Mouse (Mus musculus) heart, postnatal 4 days (tissue): Measurements from ENCODE around the gene Slc34a2. TPM values are rescaled to one million over a fixed set of nuclear protein-coding genes. Genes with fewer than 3 reads are reported as not detected.

ENCODE experiments used
- DNase-seq: peaks from one replicate; pipeline ENCODE4 v3.0.0; 2021
- total RNA-seq, 2 experiments: library from RNA; stranded (reverse); gene quantifications; 2 replicates each; pipeline ENCODE4 v1.2.3; 2021

The Slc34a2 gene
- under 1 TPM; 0.07 to 0.29 TPM for total RNA-seq

DNA sequence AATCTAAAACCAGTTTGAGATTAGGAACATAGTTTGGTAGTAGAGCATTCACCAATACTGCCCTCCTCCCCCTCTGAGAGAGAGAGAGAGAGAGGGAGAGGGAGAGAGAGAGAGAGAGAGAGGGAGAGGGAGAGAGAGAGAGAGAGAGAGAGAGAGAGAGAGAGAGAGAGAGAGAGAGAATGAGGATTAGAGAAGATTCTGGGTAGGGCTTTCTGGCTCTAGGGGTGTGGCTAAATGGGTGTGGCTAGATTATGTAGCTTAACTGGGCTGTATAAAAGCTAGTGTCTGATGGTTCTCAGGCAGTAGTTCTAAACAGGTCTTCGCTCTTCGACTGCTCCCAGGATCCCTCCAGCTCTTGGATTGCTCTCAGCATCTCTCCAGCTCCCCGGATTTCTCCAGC, at the start of gene Slc34a2:
Gene Slc34a2 (plus strand): TSS at position 301 of the 400 bp plus-strand sequence.
- no peak for DNase-seq

- DNase-seq: no peak
Observed at GRCm38 (mm10) chr5:52990687-52991341, 47.1 kb upstream of the Slc34a2 start.

- DNase-seq: no peak
Observed at GRCm38 (mm10) chr5:52992210-52992897, 45.5 kb upstream of the Slc34a2 start.

DNA sequence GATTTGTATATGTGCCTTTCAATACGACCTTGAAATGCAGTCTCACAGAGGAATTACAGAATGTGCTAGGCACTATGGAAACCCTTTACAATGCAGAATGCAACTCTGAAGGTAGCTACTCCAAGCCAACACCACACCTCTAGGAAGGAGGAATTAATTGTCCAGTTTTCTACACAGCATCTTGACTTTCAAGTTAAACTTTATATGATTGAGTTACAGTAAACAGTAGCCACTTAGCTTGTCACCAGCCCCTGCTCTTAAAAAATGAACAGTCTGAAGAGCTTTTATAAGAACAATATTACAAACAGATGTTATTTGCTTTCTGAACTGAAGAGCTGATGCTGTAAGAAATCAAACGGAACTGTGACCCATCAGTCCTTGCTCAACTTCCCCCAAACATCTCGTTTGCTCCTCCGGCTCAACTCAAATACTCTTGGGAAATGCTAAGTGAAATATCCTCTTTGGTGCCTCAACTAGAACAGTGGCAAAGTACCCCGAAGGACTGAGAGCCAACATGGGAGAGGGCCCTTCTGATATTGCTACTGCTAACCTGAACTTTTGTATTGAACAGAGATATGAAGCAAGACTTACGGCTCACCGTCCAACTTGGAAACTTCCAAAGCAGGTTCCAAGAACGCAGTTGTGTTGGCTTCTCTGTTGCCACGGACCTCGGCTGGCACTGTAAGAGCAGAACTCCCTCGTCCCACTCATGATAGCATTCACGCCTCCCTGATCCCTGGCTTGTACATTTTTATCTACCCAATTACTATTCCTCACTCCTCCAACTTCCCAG, 44.2 kb upstream of the Slc34a2 start:
- no peak for DNase-seq

DNA sequence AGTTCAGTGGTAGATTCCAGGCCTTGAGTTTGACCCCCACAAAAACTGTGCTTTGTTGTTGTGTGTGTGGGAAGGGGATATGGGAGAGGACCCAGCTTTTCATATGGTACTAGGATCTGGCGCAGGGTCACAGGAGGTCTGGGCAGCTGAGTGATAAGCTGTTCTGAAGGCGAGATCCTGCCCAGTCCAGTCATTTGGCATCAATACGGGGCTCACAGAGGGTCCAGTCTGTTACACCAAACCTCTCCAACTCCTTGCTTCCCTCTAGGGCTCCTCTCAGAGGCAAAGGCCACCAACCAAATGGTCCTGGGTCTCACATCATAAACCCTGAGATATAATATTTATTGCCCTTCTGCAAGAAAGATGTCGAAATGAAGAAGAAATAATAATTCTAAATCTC, 42.4 kb upstream of the Slc34a2 start:
- DNase-seq: no peak

DNA sequence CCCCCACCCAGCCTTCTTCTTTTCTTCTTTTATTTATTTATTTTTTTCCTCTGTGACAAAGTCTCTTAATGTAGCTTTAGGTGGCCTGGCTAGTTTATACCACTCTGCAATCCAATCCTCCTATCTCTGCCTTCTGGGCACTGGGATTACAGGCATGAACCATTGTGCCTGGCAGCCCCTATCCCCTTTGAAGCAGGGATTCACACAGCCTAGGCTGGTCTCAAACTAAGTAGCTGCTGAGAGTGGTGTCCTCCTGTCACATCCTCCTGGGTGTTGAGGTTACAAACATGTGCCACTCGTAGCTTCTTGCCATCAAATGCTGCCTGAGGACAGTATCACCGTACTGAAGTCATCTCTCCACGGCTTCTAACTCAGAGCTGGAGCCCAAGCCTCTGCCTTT, 41.7 kb upstream of the Slc34a2 start:
- no peak for DNase-seq

GRCm38 (mm10) chr5:52996601-52997000, 41.3 kb upstream of the Slc34a2 start:
- no peak for DNase-seq

DNA sequence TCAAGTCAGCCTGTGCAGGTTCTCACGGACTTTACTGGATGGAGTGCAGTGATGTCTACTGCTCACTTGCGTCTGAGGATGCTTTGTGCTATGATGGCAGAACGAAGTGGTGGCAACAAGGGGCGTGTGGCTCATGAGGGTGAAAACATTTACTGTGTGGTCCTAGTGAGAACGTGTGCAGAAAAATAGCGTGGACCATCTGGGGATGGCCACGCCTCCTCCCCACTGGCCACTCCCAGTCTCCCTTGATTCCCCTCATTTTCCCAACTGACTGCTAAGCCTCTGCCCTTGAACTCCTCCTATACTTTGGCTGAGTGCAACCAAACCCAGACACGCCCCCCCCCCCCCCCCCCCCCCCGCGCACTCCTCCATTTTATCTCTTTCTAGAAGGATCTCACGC, 40.8 kb upstream of the Slc34a2 start:
- no peak for DNase-seq

- no peak for DNase-seq
Observed at GRCm38 (mm10) chr5:52998097-52998760, 39.7 kb upstream of the Slc34a2 start.

DNA sequence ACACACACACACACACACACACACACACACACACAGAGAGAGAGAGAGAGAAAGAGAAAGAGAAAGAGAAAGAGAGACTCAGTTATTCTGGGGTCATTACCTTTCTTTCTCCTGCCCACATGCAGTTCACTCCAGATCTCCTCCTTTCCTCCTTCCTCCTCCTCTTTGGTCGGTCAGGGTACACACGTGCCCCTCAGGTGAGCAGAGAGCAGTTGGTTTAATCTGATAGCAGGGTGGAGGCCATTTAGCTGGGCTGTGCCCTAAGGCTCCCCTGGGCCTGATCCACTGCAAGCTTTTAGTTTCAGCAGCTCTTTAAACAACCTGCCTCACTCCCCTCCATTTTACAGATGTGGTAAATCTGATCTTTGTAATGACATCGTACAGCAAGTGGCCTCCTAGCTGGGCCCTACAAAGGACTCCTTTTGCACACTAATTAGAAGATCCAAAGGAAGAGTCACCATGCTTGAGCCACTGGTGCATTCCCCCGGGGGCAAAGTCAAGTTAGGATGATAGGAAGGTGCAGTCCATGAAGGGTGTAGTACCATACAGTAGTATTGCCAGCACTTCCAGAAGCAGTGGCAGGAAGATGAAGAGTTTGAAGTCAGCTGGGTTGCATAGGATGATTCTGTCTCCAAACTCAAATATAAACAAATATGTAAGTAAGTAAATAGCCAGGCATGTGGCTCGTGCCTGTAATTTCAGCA, 37.6 kb upstream of the Slc34a2 start:
- DNase-seq: no peak

- no peak for DNase-seq
Observed at GRCm38 (mm10) chr5:53002599-53003203, 35.2 kb upstream of the Slc34a2 start.

DNA sequence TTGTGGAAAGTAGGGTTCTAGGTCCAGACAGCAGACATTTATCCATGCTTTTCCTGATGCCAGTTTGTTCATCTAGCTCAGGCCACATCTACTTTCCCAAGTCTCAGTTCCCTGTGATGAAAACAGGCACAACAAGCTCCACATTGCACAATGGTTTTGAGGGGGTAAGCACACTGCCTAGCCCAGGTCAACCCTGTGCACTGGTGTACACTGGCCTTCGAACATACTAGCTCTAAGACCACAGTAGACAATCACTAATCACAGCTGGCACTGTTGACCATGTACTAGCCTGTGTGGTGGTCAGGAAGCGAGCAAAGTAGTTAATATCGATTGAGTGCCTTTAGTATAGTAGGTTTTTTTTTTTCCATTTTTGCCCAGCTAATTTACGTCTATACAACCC, 34.4 kb upstream of the Slc34a2 start:
- DNase-seq: no peak

DNA sequence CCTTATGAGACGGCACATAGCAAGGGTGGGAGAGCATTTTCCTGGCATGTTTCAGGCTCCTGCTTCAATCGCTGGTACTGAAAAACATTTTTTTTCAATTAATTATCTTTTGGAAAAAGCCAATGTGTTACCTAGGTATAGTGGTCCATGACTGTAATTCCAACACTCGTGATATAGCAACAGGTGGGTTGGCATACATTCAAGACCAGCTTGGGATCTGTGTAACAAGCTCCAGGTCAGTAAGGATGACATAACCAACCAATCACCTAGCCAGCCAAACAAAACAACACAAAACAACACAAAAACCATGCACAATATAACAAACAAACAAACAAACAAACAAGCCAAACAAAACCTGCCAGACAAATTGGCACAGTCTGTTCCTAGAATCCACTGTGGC, 33.9 kb upstream of the Slc34a2 start:
- no peak for DNase-seq

DNA sequence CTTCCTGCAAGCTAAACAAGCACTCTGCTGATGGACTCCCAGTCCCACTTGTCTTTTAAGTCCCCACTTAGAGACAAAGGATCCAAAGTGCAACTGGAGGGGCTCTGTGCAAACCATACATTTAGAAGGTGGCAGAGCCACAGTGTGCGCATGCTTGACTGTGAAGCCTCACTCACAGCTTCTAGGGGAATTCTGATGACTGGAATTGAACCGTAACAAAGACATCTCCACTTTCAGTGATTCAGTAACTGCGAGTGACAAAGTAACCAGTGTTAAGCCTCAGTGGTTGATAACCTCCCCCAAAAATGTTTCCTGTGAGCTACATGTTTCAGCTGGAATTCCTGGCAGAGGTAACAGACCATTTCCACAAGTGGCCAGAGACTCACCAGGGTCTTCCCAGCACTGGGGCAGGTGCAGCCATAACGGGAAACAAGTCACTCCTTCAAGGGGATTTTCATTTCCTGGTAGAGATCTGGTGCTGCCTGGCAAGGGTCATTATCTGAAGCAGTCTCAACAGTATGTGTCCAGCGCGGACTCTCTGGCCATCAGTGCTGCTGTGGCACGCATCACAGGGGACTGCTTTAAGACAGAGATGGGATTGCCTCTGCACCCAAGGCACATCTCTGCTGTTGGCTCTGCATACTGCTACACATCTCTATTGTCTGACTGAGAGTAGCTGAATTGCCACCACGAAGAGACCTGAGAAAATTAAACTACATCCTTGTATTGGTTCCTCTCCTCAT, 28.7 kb upstream of the Slc34a2 start:
- DNase-seq: no peak

DNA sequence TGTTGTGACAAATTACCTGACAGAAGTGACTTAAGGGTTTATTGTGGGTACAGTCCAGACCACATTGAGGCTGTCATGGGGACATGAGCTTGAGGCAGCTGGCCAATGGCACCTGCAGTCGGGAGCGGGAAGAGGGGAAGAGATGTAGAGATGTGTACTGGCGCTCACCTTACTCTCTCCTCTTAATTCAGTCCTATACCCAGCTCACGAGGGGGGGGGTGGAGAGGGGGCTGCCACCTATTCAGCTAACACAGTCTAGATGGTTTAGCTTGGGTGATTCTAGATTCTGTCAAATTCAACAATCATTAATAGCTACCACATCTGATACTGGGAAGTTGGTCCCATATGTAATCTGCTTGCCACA, 28.1 kb upstream of the Slc34a2 start:
- no peak for DNase-seq

DNA sequence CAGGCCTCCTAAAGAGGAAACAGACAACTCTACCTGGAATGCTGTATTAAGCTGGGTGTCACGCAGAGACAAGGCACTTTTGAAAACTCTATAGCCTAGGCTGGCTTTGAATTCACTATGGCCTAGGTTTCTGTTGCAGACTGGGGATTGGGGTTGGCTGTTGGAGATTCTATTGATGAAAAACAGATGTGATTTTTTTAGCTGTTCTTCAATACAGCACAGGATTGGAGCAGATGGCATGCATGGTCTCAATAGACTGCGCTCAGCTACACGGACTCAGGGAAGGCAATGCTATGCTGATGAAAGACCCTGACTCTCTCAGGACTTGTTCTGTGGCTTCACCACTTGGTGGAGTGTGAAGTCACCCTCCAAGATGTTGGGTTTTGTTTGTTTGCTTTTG, 26.6 kb upstream of the Slc34a2 start:
- no peak for DNase-seq

DNA sequence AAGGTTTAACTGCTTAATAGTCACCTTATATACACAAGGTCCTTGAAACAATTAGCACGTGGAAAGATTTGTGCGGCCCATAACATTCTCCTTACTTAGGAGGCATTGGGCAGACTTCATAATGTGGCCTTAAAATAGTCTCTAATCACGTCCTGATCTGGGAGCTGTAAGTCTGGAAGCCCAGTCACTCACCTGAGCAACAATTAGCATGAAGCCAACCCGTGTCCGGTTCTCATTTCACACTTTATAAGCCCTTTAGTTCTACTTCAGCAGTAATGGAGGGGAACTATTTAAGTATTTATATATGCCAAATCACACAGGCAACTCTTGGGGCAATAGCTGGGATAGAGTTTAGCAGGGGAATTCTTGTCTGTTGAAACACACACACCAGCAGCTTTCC, 21.3 kb upstream of the Slc34a2 start:
- DNase-seq: no peak

- DNase-seq: no peak
Observed at GRCm38 (mm10) chr5:53018316-53018715, 19.6 kb upstream of the Slc34a2 start.

- DNase-seq: no peak
Observed at GRCm38 (mm10) chr5:53023432-53023831, 14.4 kb upstream of the Slc34a2 start.

- DNase-seq: no peak
Observed at GRCm38 (mm10) chr5:53023901-53024300, 14.0 kb upstream of the Slc34a2 start.

DNA sequence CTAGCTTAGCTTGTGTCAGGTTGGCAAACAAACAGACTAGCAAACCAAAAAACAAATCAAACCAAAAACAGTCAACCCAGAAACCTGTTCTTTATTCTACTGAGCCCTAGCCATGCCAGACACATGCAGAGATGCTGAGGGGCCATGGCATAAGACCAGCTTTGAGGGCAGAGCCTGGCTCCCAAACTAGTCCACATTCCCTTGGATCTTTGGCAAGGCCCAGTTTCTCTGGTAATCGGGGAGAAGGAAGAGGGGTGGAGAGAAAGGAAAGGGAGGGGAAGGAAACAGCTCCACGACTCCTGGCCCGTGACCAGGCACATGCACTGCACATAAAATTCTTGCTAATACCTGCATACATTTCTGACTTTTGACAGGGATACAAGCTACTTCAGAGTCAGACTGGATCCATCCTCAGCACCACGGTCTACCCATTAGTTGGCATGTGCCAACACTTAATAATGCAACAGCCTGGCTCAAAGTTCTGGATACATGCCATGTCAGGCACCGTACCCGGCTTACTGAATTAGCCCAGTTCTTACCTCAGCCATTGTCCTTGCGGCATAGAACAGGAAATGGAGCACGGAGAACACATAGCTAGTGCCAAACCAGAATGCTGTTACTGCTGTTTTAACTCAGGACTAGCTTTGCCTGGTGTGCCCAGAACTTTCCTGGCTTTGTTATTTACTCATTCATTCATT, 12.5 kb upstream of the Slc34a2 start:
- DNase-seq: no peak
